Mouse (Mus musculus) kidney, embryonic 16.5 days (tissue): ENCODE data around the gene Abraxas2. TPM values are rescaled to one million over a fixed set of nuclear protein-coding genes. Genes with fewer than 3 reads are reported as not detected.

Experiments used
- ATAC-seq: fragments of 200-750 bp; cut with Nextera tagmentation; 2 replicates; pipeline ENCODE4 v1.8.0; 2017; ENCODE audit warnings: moderate TSS enrichment; ENCODE audit not compliant: low FRiP score, low TSS enrichment
- H3K27ac ChIP-seq: fragments of 300-500 bp; sonication (generic); 2 replicates; pipeline ENCODE4 v1.5.1; 2014; ENCODE audit warnings: low read length
- H3K27me3 ChIP-seq: fragments of 300-500 bp; sonication (generic); 2 replicates; pipeline ENCODE4 v1.6.1; 2014; ENCODE audit warnings: low read length, control low read depth, mixed read lengths; ENCODE audit not compliant: insufficient read depth
- H3K36me3 ChIP-seq: fragments of 300-500 bp; sonication (generic); 2 replicates; pipeline ENCODE4 v1.6.1; 2014; ENCODE audit warnings: low read length, control low read depth, mixed read lengths; ENCODE audit not compliant: insufficient read depth
- H3K4me1 ChIP-seq: fragments of 300-500 bp; sonication (generic); 2 replicates; pipeline ENCODE4 v1.6.1; 2014; ENCODE audit warnings: low read length, control low read depth, mixed read lengths; ENCODE audit not compliant: insufficient read depth
- H3K4me2 ChIP-seq: fragments of 300-500 bp; sonication (generic); replicated peaks from 2 replicates; pipeline ENCODE4 v1.6.1; 2014; ENCODE audit warnings: low read depth, low read length
- H3K4me3 ChIP-seq: fragments of 300-500 bp; sonication (generic); 2 replicates; pipeline ENCODE4 v1.5.1; 2014; ENCODE audit warnings: mild to moderate bottlenecking, low read length
- H3K9ac ChIP-seq: fragments of 300-500 bp; sonication (generic); replicated peaks from 2 replicates; pipeline ENCODE4 v1.6.1; 2014; ENCODE audit warnings: low read length
- H3K9me3 ChIP-seq: fragments of 300-500 bp; sonication (generic); 2 replicates; pipeline ENCODE4 v1.6.1; 2016; ENCODE audit warnings: low read length, control low read depth
- whole genome bisulfite sequencing: fragments of 180-500 bp; shearing (Covaris S2); extraction: QIAGEN DNeasy Blood & Tissue Kit; methylation state at CpG from one replicate; pipeline ENCODE4 v1.1.7; 2014; 5-methylcytosine and 5-hydroxymethylcytosine counted together
- polyA plus RNA-seq: library from polyadenylated mRNA; unstranded; fragments of >200 nt; fragmentation: Nextera tagmentation; extraction: Ambion mirVana; gene quantifications from 2 replicates; pipeline ENCODE4 v1.2.1, GENCODE M21; 2015

Gene Abraxas2
- polyA plus RNA-seq, 1 experiment from 2014 or later = 34.2 TPM

GRCm38 (mm10) chr7:132884031-132884430 is 25.0 kb downstream of the Abraxas2 start:
- peaks cover 43% of the 10 kb centered on the region for H3K36me3 ChIP-seq
- no peak overlapping the region for H3K9ac ChIP-seq
- ATAC-seq = no peak
- 0 out of 2 replicates have a peak, but pooled peaks cover 2% of the 10 kb centered on the region for H3K9me3 ChIP-seq
- no peak overlapping the region for H3K27ac ChIP-seq
- no peaks in the 10 kb centered on the region for H3K27me3 ChIP-seq
- no peak overlapping the region for H3K4me2 ChIP-seq
- H3K4me1 ChIP-seq = peaks cover 10% of the 10 kb centered on the region
- H3K4me3 ChIP-seq = no peak overlapping the region
- 94% methylated on average over 7 of the region's 7 CpGs for WGBS

- Histone ChIP-seq H3K36me3 (peaks cover 20% of the 10 kb centered on the region), H3K9ac (no peak overlapping the region), H3K4me1 (peaks cover 10% of the 10 kb centered on the region), H3K4me2 (no peak overlapping the region), H3K4me3 (no peak overlapping the region), H3K9me3 (0 out of 2 replicates have a peak, but pooled peaks cover 1% of the 10 kb centered on the region), H3K27ac (peak overlapping the region; percentile 59), H3K27me3 (no peaks in the 10 kb centered on the region)
- 29% methylated on average over 7 of the region's 7 CpGs for WGBS
- peak; percentile 63; the same call in 1 of the 2 replicates for ATAC-seq
These were observed 28.2 kb downstream of the Abraxas2 start for GRCm38 (mm10) chr7:132887019-132887804.

GRCm38 (mm10) chr7:132888052-132888451 is 29.0 kb downstream of the Abraxas2 start:
- Histone ChIP-seq H3K4me2 (no peak overlapping the region), H3K9ac (no peak overlapping the region), H3K4me1 (peaks cover 10% of the 10 kb centered on the region), H3K9me3 (no peaks in the 10 kb centered on the region), H3K4me3 (no peak overlapping the region), H3K36me3 (peaks cover 16% of the 10 kb centered on the region), H3K27me3 (no peaks in the 10 kb centered on the region), H3K27ac (no peak overlapping the region)
- WGBS = 70% methylated on average over 3 of the region's 3 CpGs
- no peak for ATAC-seq

- H3K9me3 ChIP-seq = no peaks in the 10 kb centered on the region
- H3K4me3 ChIP-seq = no peak overlapping the region
- 79% methylated on average over 4 of the region's 4 CpGs for WGBS
- no peak overlapping the region for H3K4me2 ChIP-seq
- H3K27me3 ChIP-seq = no peaks in the 10 kb centered on the region
- H3K4me1 ChIP-seq = peaks cover 10% of the 10 kb centered on the region
- H3K9ac ChIP-seq = no peak overlapping the region
- H3K27ac ChIP-seq = no peak overlapping the region
- ATAC-seq = no peak
- H3K36me3 ChIP-seq = peaks cover 10% of the 10 kb centered on the region; the same call in 1 of the 2 replicates
These were observed 29.7 kb downstream of the Abraxas2 start for GRCm38 (mm10) chr7:132888518-132889249.

- ATAC-seq = no peak
- no peak overlapping the region for H3K4me2 ChIP-seq
- H3K9me3 ChIP-seq = no peaks in the 10 kb centered on the region
- H3K4me3 ChIP-seq = no peak overlapping the region
- H3K4me1 ChIP-seq = peaks cover 10% of the 10 kb centered on the region
- H3K27me3 ChIP-seq = no peaks in the 10 kb centered on the region
- H3K36me3 ChIP-seq = peaks cover under 1% of the 10 kb centered on the region; the same call in 1 of the 2 replicates
- no peak overlapping the region for H3K27ac ChIP-seq
- H3K9ac ChIP-seq = no peak overlapping the region
- WGBS = 94% methylated on average over 8 of the region's 8 CpGs
These were observed 30.7 kb downstream of the Abraxas2 start for GRCm38 (mm10) chr7:132889691-132890090.

- Histone ChIP-seq H3K4me3 (no peak overlapping the region), H3K36me3 (no peaks in the 10 kb centered on the region), H3K4me2 (no peak overlapping the region), H3K27ac (no peak overlapping the region), H3K4me1 (peaks cover 10% of the 10 kb centered on the region), H3K27me3 (no peaks in the 10 kb centered on the region), H3K9ac (no peak overlapping the region), H3K9me3 (no peaks in the 10 kb centered on the region)
- no peak for ATAC-seq
- 83% methylated on average over 5 of the region's 5 CpGs for WGBS
These were observed 31.2 kb downstream of the Abraxas2 start for GRCm38 (mm10) chr7:132890201-132890600.

- Histone ChIP-seq H3K27me3 (no peaks in the 10 kb centered on the region), H3K4me1 (peaks cover 6% of the 10 kb centered on the region), H3K9me3 (no peaks in the 10 kb centered on the region), H3K27ac (no peak overlapping the region), H3K4me2 (no peak overlapping the region), H3K4me3 (no peak overlapping the region), H3K36me3 (no peaks in the 10 kb centered on the region), H3K9ac (no peak overlapping the region)
- WGBS = 76% methylated on average over 5 of the region's 5 CpGs
- no peak for ATAC-seq
These were observed 32.7 kb downstream of the Abraxas2 start for GRCm38 (mm10) chr7:132891561-132892310.

- H3K36me3 ChIP-seq = no peaks in the 10 kb centered on the region
- no peak overlapping the region for H3K9ac ChIP-seq
- 64% methylated on average over 4 of the region's 4 CpGs for WGBS
- no peak for ATAC-seq
- no peaks in the 10 kb centered on the region for H3K27me3 ChIP-seq
- H3K4me3 ChIP-seq = no peak overlapping the region
- H3K27ac ChIP-seq = no peak overlapping the region
- no peak overlapping the region for H3K4me2 ChIP-seq
- H3K4me1 ChIP-seq = 0 out of 2 replicates have a peak, but pooled peaks cover under 1% of the 10 kb centered on the region
- no peaks in the 10 kb centered on the region for H3K9me3 ChIP-seq
These were observed 33.3 kb downstream of the Abraxas2 start for GRCm38 (mm10) chr7:132892311-132892661.

GRCm38 (mm10) chr7:132892806-132893205 is 33.8 kb downstream of the Abraxas2 start:
- H3K4me3 ChIP-seq = no peak overlapping the region

More at GRCm38 (mm10) chr7:132892806-132893205, 33.8 kb downstream of the Abraxas2 start:
- no peak overlapping the region for H3K27ac ChIP-seq
- no peak overlapping the region for H3K9ac ChIP-seq
- no peaks in the 10 kb centered on the region for H3K4me1 ChIP-seq
- H3K36me3 ChIP-seq = no peaks in the 10 kb centered on the region
- H3K9me3 ChIP-seq = no peaks in the 10 kb centered on the region
- ATAC-seq = no peak
- H3K27me3 ChIP-seq = no peaks in the 10 kb centered on the region
- no peak overlapping the region for H3K4me2 ChIP-seq
- WGBS = 51% methylated on average over 7 of the region's 7 CpGs
